Comparison of ENCODE assay signal across 17 mouse cellular contexts in the genomic region with DNA sequence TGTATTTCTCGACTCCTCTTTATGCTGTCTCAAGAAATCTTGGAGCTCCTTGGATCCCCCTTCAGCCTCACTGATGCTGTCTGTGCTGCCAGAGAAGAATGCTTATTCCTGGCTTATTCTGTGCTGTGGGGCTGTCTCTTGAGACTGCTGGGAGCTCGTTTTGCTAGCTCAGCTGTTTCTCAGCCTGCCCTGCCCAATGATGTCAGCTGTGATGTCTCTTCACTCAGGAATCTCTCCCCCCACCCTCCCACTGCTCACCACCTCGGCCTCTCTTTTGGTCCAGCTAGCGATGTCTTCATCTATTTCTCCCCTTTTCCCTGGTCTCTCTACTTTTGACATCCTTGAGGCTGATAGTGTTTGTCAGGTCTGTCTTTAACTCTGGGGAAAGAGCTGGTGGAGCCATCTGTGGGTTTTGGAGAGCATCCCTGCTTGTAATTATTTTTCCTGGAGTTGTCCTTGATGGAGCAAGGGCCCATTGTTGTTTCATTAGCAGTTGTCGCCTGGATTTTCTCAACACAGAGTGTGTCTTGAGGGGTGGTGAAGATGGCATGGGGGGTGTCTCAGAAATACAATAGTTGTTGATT.
DNase-seq lines count a peak whose midpoint lies in the region; ATAC-seq lines count a peak whose summit lies in the region.
"Had no signal": no experiment of that assay in that cellular context is flagged by ENCODE, and none has a peak within 500 bp of the region (broad histone marks: within the 10 kb centered on the region; RNA-seq: fewer than 3 reads in every experiment).

No protein-coding gene starts in this region.

- no peak overlapping the region for H3K4me2 ChIP-seq in embryonic facial prominence, embryonic 14.5 days (ENCODE audit: low read depth, low read length)
- no peak overlapping the region for H3K4me2 ChIP-seq in hindbrain, embryonic 14.5 days (replicated peaks)
- H3K4me2 ChIP-seq in hindbrain, embryonic 12.5 days (replicated peaks) = no peak overlapping the region
- H3K4me2 ChIP-seq: embryonic facial prominence, embryonic 13.5 days; liver, embryonic 11.5 days; midbrain, embryonic 11.5 days had no signal

- H3K4me1 ChIP-seq in embryonic facial prominence, embryonic 14.5 days (ENCODE audit: control insufficient read depth, insufficient read depth, low read length) = peaks cover 3% of the 10 kb centered on the region
- no peaks in the 10 kb centered on the region for H3K4me1 ChIP-seq in embryonic facial prominence, embryonic 10.5 days
- 0 out of 2 replicates have a peak, but pooled peaks cover 7% of the 10 kb centered on the region for H3K4me1 ChIP-seq in hindbrain, embryonic 14.5 days (replicated peaks; ENCODE audit: control insufficient read depth, insufficient read depth, low read length)
- no peaks in the 10 kb centered on the region for H3K4me1 ChIP-seq in hindbrain, embryonic 12.5 days
- H3K4me1 ChIP-seq in limb, embryonic 10.5 days = peaks cover 9% of the 10 kb centered on the region

- WGBS in embryonic facial prominence, embryonic 14.5 days = 44% methylated on average over 5 of the region's 5 CpGs
- WGBS in embryonic facial prominence, embryonic 10.5 days = 68% methylated on average over 5 of the region's 5 CpGs
- WGBS in hindbrain, embryonic 14.5 days = 47% methylated on average over 5 of the region's 5 CpGs
- WGBS in hindbrain, embryonic 12.5 days = 55% methylated on average over 5 of the region's 5 CpGs
- WGBS in limb, embryonic 10.5 days = 64% methylated on average over 5 of the region's 5 CpGs

- no peaks in the 10 kb centered on the region for H3K36me3 ChIP-seq in embryonic facial prominence, embryonic 14.5 days (ENCODE audit: control insufficient read depth, insufficient read depth, low read length)
- no peaks in the 10 kb centered on the region for H3K36me3 ChIP-seq in embryonic facial prominence, embryonic 10.5 days (replicated peaks)
- H3K36me3 ChIP-seq in hindbrain, embryonic 14.5 days (replicated peaks; ENCODE audit: control insufficient read depth, insufficient read depth) = no peaks in the 10 kb centered on the region
- no peaks in the 10 kb centered on the region for H3K36me3 ChIP-seq in hindbrain, embryonic 12.5 days
- no peaks in the 10 kb centered on the region for H3K36me3 ChIP-seq in limb, embryonic 10.5 days
- H3K36me3 ChIP-seq: embryonic facial prominence, embryonic 13.5 days had no signal

- H3K9ac ChIP-seq in embryonic facial prominence, embryonic 14.5 days (ENCODE audit: low read depth, low read length) = no peak overlapping the region
- no peak overlapping the region for H3K9ac ChIP-seq in hindbrain, embryonic 14.5 days
- no peak overlapping the region for H3K9ac ChIP-seq in hindbrain, embryonic 12.5 days
- H3K9ac ChIP-seq: embryonic facial prominence, embryonic 13.5 days had no signal

- no peak overlapping the region for H3K27ac ChIP-seq in embryonic facial prominence, embryonic 14.5 days (replicated peaks; ENCODE audit: low read depth, low read length)
- no peak overlapping the region for H3K27ac ChIP-seq in embryonic facial prominence, embryonic 10.5 days (replicated peaks)
- no peak overlapping the region for H3K27ac ChIP-seq in hindbrain, embryonic 14.5 days
- no peak overlapping the region for H3K27ac ChIP-seq in hindbrain, embryonic 12.5 days
- no peak overlapping the region for H3K27ac ChIP-seq in limb, embryonic 10.5 days
- H3K27ac ChIP-seq: embryonic facial prominence, embryonic 13.5 days had no signal

- no peak overlapping the region for H3K4me3 ChIP-seq in embryonic facial prominence, embryonic 14.5 days (ENCODE audit: low read depth, low read length)
- H3K4me3 ChIP-seq in embryonic facial prominence, embryonic 10.5 days = no peak overlapping the region
- no peak overlapping the region for H3K4me3 ChIP-seq in hindbrain, embryonic 14.5 days (replicated peaks; ENCODE audit: low read length)
- H3K4me3 ChIP-seq in hindbrain, embryonic 12.5 days = no peak overlapping the region
- H3K4me3 ChIP-seq in limb, embryonic 10.5 days = no peak overlapping the region
- H3K4me3 ChIP-seq: embryonic facial prominence, embryonic 13.5 days had no signal

- DNase-seq in embryonic facial prominence, embryonic 14.5 days (ENCODE audit: low spot score) = peak; percentile 65
- no peak for DNase-seq in embryonic facial prominence, embryonic 10.5 days (ENCODE audit: low spot score)
- no peak for DNase-seq in hindbrain, embryonic 14.5 days (ENCODE audit: low spot score)
- DNase-seq in Muller cell, postnatal 12 days (ENCODE audit: inconsistent ontology term) = peak; percentile 85
- peak; percentile 25 for DNase-seq in limb, embryonic 10.5 days (ENCODE audit: low spot score)
- DNase-seq in kidney, adult 9 months = no peak
- no peak for DNase-seq in left cerebral cortex, adult 11 months (ENCODE audit: low spot score)
- DNase-seq: B cell, adult 2 months; cerebellum, adult 8-10 months; kidney, postnatal 25 days; thymus, adult 2 months had no signal

- H3K9me3 ChIP-seq in embryonic facial prominence, embryonic 14.5 days (ENCODE audit: control insufficient read depth, low read length) = no peaks in the 10 kb centered on the region
- no peaks in the 10 kb centered on the region for H3K9me3 ChIP-seq in embryonic facial prominence, embryonic 10.5 days
- H3K9me3 ChIP-seq in hindbrain, embryonic 14.5 days (ENCODE audit: control insufficient read depth, low read length) = no peaks in the 10 kb centered on the region; the same call in 1 of the 2 replicates
- H3K9me3 ChIP-seq in hindbrain, embryonic 12.5 days (replicated peaks) = no peaks in the 10 kb centered on the region
- H3K9me3 ChIP-seq in limb, embryonic 10.5 days (replicated peaks) = no peaks in the 10 kb centered on the region
- H3K9me3 ChIP-seq: embryonic facial prominence, embryonic 13.5 days had no signal

- peak; percentile 44; the same call in 1 of the 2 replicates for ATAC-seq in embryonic facial prominence, embryonic 14.5 days (ENCODE audit: low read depth)
- ATAC-seq in hindbrain, embryonic 14.5 days (ENCODE audit: low FRiP score) = peak; percentile 60; the same call in 1 of the 2 replicates
- no peak for ATAC-seq in hindbrain, embryonic 12.5 days (ENCODE audit: low FRiP score)
- ATAC-seq: intestine, embryonic 16.5 days; lung, postnatal 0 days had no signal

- no peaks in the 10 kb centered on the region for H3K27me3 ChIP-seq in embryonic facial prominence, embryonic 14.5 days (replicated peaks; ENCODE audit: control insufficient read depth, insufficient read depth, low read length)
- H3K27me3 ChIP-seq in embryonic facial prominence, embryonic 10.5 days (replicated peaks; ENCODE audit: low read depth, poor library complexity, severe bottlenecking) = no peaks in the 10 kb centered on the region
- no peaks in the 10 kb centered on the region for H3K27me3 ChIP-seq in hindbrain, embryonic 14.5 days (ENCODE audit: control insufficient read depth, insufficient read depth, low read length)
- no peaks in the 10 kb centered on the region for H3K27me3 ChIP-seq in hindbrain, embryonic 12.5 days
- no peaks in the 10 kb centered on the region for H3K27me3 ChIP-seq in limb, embryonic 10.5 days (ENCODE audit: low read depth, poor library complexity, severe bottlenecking)
- H3K27me3 ChIP-seq: embryonic facial prominence, embryonic 13.5 days had no signal

Comparison
In these comparisons a context has a peak if more than half of its experiments do, and no peak if none do; other contexts are left out.
1. DNase-seq: peak in embryonic facial prominence, embryonic 14.5 days (single experiment), Muller cell, postnatal 12 days (single experiment) and limb, embryonic 10.5 days (single experiment); none in embryonic facial prominence, embryonic 10.5 days (single experiment), hindbrain, embryonic 14.5 days (single experiment), kidney, adult 9 months (single experiment) and left cerebral cortex, adult 11 months (single experiment).